Mouse (Mus musculus): ENCODE results near the gene Btbd35f14. TPM values are rescaled to one million over a fixed set of nuclear protein-coding genes. Genes with fewer than 3 reads are reported as not detected.

Gene Btbd35f14
- polyA plus RNA-seq (2017; shearing (Covaris generic)) = not detected

DNA sequence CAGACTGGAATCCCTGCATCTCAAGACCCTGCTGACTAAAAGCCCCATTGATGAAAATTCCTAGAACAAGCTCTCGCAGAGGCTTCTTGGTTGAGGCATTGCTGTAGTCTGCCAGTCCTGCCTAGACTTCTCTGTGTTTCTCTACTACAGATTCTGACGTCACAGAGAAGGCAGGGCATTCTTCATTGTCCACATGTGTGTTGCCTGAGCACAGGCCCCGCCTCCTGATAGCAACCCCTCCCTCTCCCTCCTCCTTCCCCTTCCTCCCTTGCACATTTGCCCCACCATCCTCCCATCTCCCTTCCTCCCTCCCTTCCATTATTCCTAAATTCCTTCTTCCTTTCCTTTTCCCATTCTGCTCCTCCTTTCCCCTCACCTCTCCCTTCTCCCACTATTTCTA lies at the start of gene Btbd35f14:
TSS of gene Btbd35f14 (minus strand) at position 101 of the 400 bp plus-strand sequence.

DNA sequence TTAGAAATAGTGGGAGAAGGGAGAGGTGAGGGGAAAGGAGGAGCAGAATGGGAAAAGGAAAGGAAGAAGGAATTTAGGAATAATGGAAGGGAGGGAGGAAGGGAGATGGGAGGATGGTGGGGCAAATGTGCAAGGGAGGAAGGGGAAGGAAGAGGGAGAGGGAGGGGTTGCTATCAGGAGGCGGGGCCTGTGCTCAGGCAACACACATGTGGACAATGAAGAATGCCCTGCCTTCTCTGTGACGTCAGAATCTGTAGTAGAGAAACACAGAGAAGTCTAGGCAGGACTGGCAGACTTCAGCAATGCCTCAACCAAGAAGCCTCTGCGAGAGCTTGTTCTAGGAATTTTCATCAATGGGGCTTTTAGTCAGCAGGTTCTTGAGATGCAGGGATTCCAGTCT lies 45.3 kb downstream of the Btbd35f14 start, which contains the start of gene Btbd35f13:
TSS of gene Btbd35f13 (plus strand) at position 301 of the 400 bp plus-strand sequence.

Other genes with a start within 250 kb of the Btbd35f14 start
- gene Btbd35f15, start 125.0 kb downstream of the Btbd35f14 start, polyA plus RNA-seq (2017; shearing (Covaris generic)) = not detected
- not detected for gene Btbd35f13, start 45.2 kb downstream of the Btbd35f14 start, polyA plus RNA-seq (2017; shearing (Covaris generic))